Mouse (Mus musculus) erythroblast, embryonic 14.5 days (primary cell): ENCODE results near the gene Mfng. TPM values are rescaled to one million over a fixed set of nuclear protein-coding genes. Genes with fewer than 3 reads are reported as not detected.

Experiments used
- H3K27me3 ChIP-seq: 2 replicates; pipeline ENCODE4 v1.6.1; 2012; ENCODE audit warnings: inconsistent platforms; ENCODE audit not compliant: control insufficient read depth
- H3K36me3 ChIP-seq: 2 replicates; pipeline ENCODE4 v1.6.1; 2012; ENCODE audit warnings: mild to moderate bottlenecking, inconsistent platforms; ENCODE audit not compliant: control insufficient read depth
- H3K4me1 ChIP-seq: 2 replicates; pipeline ENCODE4 v1.6.1; 2012; ENCODE audit warnings: inconsistent platforms; ENCODE audit not compliant: control insufficient read depth
- H3K4me3 ChIP-seq: replicated peaks from 2 replicates; pipeline ENCODE3; 2012; ENCODE audit warnings: moderate library complexity, mild to moderate bottlenecking, inconsistent platforms
- H3K9me3 ChIP-seq: 2 replicates; pipeline ENCODE4 v1.6.1; 2012; ENCODE audit warnings: low read length, inconsistent platforms, mixed read lengths; ENCODE audit not compliant: control insufficient read depth
- GATA1 ChIP-seq: IDR thresholded peaks from 2 replicates; pipeline ENCODE4 v1.6.1; 2012; ENCODE audit warnings: low read length, inconsistent platforms, mixed read lengths
- TAL1 ChIP-seq: IDR thresholded peaks from 3 replicates; pipeline ENCODE4 v1.6.1; 2012; ENCODE audit warnings: low read length, inconsistent platforms, mixed read lengths
- polyA plus RNA-seq: library from polyadenylated mRNA; stranded (reverse); fragments of >175 nt; gene quantifications from 2 replicates; pipeline ENCODE4 v1.2.3, GENCODE M21; 2012

The Mfng gene
- polyA plus RNA-seq: 0.10 and 0.13 TPM in 2 replicates

- H3K27me3 ChIP-seq: no peaks in the 10 kb centered on the region
- peak within 1 kb of the TSS; percentile 42 for H3K4me3 ChIP-seq
- H3K36me3 ChIP-seq: peaks cover 12% of the 10 kb centered on the region; the same call in 1 of the 2 replicates
- H3K9me3 ChIP-seq: peaks cover 17% of the 10 kb centered on the region
- TF ChIP-seq TAL1 (no peak), GATA1 (no peak)
- H3K4me1 ChIP-seq: peaks cover 21% of the 10 kb centered on the region
Measured at GRCm38 (mm10) chr15:78773290-78773729, at the start of gene Mfng. Gene Mfng (minus strand): TSS chr15:78773475.

- Histone ChIP-seq H3K4me1 (peaks cover 8% of the 10 kb centered on the region), H3K9me3 (no peaks in the 10 kb centered on the region), H3K4me3 (no peak overlapping the region), H3K27me3 (peaks cover 4% of the 10 kb centered on the region; the same call in 1 of the 2 replicates), H3K36me3 (no peaks in the 10 kb centered on the region)
- no peak for TF ChIP-seq GATA1
Measured at GRCm38 (mm10) chr15:78816074-78816391, 42.8 kb upstream of the Mfng start.

- no peak overlapping the region for H3K4me3 ChIP-seq
- peaks cover 1% of the 10 kb centered on the region; the same call in 1 of the 2 replicates for H3K27me3 ChIP-seq
- no peaks in the 10 kb centered on the region for H3K36me3 ChIP-seq
Measured at GRCm38 (mm10) chr15:78815314-78816073, 42.2 kb upstream of the Mfng start.

GRCm38 (mm10) chr15:78813603-78814002 lies 40.3 kb upstream of the Mfng start:
- peaks cover 8% of the 10 kb centered on the region for H3K4me1 ChIP-seq
- TF ChIP-seq TAL1 (no peak), GATA1 (no peak)
- H3K36me3 ChIP-seq: no peaks in the 10 kb centered on the region
- H3K27me3 ChIP-seq: no peaks in the 10 kb centered on the region
- no peaks in the 10 kb centered on the region for H3K9me3 ChIP-seq
- no peak overlapping the region for H3K4me3 ChIP-seq

More at GRCm38 (mm10) chr15:78815314-78816073, 42.2 kb upstream of the Mfng start:
- no peaks in the 10 kb centered on the region for H3K9me3 ChIP-seq
- TF ChIP-seq GATA1: no peak
- peaks cover 8% of the 10 kb centered on the region for H3K4me1 ChIP-seq

- Histone ChIP-seq H3K27me3 (peaks cover 10% of the 10 kb centered on the region), H3K4me3 (no peak overlapping the region), H3K4me1 (no peaks in the 10 kb centered on the region), H3K36me3 (no peaks in the 10 kb centered on the region), H3K9me3 (no peaks in the 10 kb centered on the region)
- no peak for TF ChIP-seq TAL1
- no peak for TF ChIP-seq GATA1
Measured at GRCm38 (mm10) chr15:78810146-78810545, 36.9 kb upstream of the Mfng start.

- peaks cover 14% of the 10 kb centered on the region for H3K27me3 ChIP-seq
- H3K4me1 ChIP-seq: no peaks in the 10 kb centered on the region
- H3K9me3 ChIP-seq: no peaks in the 10 kb centered on the region
- no peak overlapping the region for H3K4me3 ChIP-seq
- TF ChIP-seq GATA1 (no peak), TAL1 (no peak)
- H3K36me3 ChIP-seq: no peaks in the 10 kb centered on the region
Measured at GRCm38 (mm10) chr15:78809739-78810138, 36.5 kb upstream of the Mfng start.

- no peaks in the 10 kb centered on the region for H3K36me3 ChIP-seq
- no peaks in the 10 kb centered on the region for H3K9me3 ChIP-seq
- no peak for TF ChIP-seq TAL1
- no peak for TF ChIP-seq GATA1
- H3K4me1 ChIP-seq: no peaks in the 10 kb centered on the region
- peaks cover 22% of the 10 kb centered on the region for H3K27me3 ChIP-seq
- H3K4me3 ChIP-seq: no peak overlapping the region
Measured at GRCm38 (mm10) chr15:78808980-78809379, 35.7 kb upstream of the Mfng start.

- peaks cover 40% of the 10 kb centered on the region for H3K27me3 ChIP-seq
- TF ChIP-seq GATA1: no peak
- no peak for TF ChIP-seq TAL1
Measured at GRCm38 (mm10) chr15:78807141-78807540, 33.9 kb upstream of the Mfng start.

GRCm38 (mm10) chr15:78806614-78807013 lies 33.3 kb upstream of the Mfng start:
- H3K4me3 ChIP-seq: no peak overlapping the region
- TF ChIP-seq GATA1 (no peak), TAL1 (no peak)
- no peaks in the 10 kb centered on the region for H3K36me3 ChIP-seq
- peaks cover 3% of the 10 kb centered on the region; the same call in 1 of the 2 replicates for H3K9me3 ChIP-seq
- peaks cover 11% of the 10 kb centered on the region for H3K4me1 ChIP-seq
- H3K27me3 ChIP-seq: peaks cover 45% of the 10 kb centered on the region

More at GRCm38 (mm10) chr15:78807141-78807540, 33.9 kb upstream of the Mfng start:
- no peaks in the 10 kb centered on the region for H3K36me3 ChIP-seq
- peaks cover 11% of the 10 kb centered on the region for H3K4me1 ChIP-seq
- H3K4me3 ChIP-seq: no peak overlapping the region
- H3K9me3 ChIP-seq: peaks cover 3% of the 10 kb centered on the region; the same call in 1 of the 2 replicates
